Mouse (Mus musculus) Muller cell, postnatal 12 days (primary cell): ENCODE measurements around the gene Mrgpra1.
"Not testable (repeated sequence)": the region's sequence is repeated elsewhere in the genome, so short reads cannot be mapped to it uniquely, and the experiment has no call there.

ENCODE experiments used
- DNase-seq: peaks from one replicate; pipeline ENCODE4 v3.0.0-alpha.2; 2015; ENCODE audit errors: inconsistent ontology term

Mrgpra1 gene

DNA sequence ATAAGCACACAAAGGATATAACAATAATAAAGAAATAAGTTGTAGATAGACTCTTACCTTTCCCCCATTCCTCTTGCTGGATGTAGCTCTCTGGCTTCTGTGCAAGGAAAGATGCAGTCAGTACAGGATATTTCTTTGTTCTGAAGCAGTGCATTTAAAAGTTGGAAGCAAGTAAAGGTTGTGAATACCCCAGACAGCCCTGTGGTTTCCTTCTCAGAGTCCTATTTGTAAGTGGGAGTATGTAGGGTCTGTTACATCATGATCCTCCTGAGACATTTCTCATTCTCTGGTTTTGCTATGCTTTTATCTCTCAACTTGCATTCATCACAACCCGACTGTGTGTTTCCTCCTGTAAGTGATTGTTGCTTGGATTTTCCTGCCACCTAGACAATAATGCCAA is at the start of gene Mrgpra1:
Mrgpra1 (minus strand) TSS at position 101 of the 400 bp plus-strand sequence.
- no peak for DNase-seq

DNA sequence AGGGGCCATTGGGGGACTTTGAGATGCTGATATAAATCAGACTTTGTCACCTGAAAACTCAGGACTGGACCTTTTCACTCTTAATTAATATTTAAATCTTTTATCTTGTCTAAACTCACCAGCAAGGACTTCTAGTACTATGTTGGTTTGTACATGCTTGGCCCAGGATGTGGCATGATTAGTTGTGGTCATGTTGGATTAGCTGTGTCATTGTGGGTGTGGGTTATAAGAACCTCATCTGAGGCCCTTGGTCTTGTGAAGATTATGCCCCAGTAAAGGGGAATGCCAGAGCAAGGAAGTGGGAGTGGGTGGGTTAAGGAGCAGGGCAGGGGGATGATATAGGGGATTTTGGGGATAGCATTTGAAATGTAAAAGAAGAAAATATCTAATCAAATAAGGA is 47.1 kb upstream of the Mrgpra1 start:
- no peak for DNase-seq

GRCm38 (mm10) chr7:47348421-47348820 is 5.6 kb downstream of the Mrgpra1 start:
- DNase-seq, result no peak

DNA sequence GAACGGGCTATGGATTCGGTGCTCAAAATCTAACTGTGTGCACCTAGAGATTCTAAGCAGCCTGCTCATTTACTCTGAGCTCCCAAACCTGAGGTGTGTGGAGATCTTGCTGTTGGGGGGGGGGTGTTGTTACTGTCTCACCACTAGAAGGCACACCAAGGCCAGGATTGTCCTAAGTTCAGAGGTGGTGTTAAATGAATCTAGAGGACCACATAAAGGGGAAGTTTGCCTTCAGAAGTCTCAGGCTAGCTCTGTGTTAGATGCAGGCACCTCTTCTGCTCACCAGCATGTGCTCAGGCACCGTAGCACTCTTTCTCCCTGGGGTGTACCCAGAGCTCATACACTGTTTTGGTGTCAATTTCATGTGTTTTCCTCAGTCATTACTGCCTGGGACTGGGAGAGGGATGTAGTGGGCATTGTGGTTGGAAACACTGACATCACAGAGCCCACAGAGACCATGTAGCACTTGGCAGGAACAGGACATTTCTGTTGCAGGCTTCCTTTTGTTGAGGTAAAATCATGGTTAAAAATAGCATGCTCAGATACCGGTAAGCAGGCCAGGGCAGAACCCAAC is 8.0 kb downstream of the Mrgpra1 start:
- no peak for DNase-seq

DNA sequence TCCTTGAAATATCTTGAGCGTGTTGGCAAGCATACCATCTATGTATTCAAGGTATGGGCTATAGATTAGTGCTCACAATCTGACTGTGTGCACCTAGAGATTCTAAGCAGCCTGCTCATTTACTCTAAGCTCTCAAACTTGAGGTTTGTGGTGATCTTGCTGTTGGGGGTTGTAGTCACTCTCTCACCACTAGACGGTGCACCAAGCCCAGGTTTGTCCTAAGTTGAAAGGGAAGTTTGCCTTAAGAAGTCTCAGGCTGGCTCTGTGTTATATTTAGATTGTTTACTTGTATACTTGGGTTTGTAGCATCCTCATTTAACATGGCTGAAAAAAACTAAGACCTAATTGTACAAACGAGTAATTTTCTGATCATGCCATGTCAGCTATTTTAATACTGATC is 12.2 kb downstream of the Mrgpra1 start:
- DNase-seq, result not testable (repeated sequence)

GRCm38 (mm10) chr7:47341389-47341788 is 12.7 kb downstream of the Mrgpra1 start:
- DNase-seq, result not testable (repeated sequence)

DNA sequence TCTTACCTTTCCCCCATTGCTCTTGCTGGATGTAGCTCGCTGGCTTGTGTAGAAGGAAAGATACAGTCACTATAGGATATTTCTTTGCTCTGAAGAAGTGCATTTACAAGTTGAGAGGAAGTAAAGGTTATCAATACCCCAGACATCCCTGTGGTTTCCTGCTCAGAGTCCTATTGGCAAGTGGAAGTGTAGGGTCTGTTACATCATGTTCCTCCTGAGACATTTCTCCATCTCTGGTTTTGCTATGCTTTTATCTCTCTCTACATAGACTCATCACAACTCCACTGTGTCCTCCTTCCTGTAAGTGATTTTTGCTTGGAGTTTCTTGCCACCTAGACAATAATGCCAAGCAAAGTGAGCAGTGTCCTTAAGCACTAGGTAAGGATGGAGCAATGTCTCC is 35.7 kb downstream of the Mrgpra1 start:
- DNase-seq, result no peak

DNA sequence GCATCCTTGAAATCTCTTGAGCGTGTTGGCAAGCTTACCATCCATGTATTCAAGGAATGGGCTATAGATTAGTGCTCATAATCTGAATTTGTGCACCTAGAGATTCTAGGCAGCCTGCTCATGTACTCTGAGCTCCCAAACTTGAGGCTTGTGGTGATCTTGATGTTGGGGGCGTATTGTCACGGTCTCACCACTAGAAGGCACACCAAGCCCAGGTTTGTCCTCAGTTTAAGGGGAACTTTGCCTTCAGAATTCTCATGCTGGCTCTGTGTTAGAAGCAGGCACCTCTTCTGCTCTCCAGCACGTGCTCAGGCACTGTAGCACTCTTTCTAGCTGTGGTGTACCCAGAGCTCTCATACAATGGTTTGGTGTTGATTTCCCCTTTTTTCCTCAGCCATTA is 41.8 kb downstream of the Mrgpra1 start:
- no peak for DNase-seq

- DNase-seq, result no peak
Observed at GRCm38 (mm10) chr7:47309855-47310254, 44.2 kb downstream of the Mrgpra1 start.

GRCm38 (mm10) chr7:47304661-47305060 is 49.4 kb downstream of the Mrgpra1 start:
- DNase-seq, result not testable (repeated sequence)

GRCm38 (mm10) chr7:47299612-47300011 is 54.4 kb downstream of the Mrgpra1 start:
- not testable (repeated sequence) for DNase-seq
